Mouse (Mus musculus): Measurements from ENCODE around the gene Gm20388.

Gene Gm20388

GRCm38 (mm10) chr8:121953821-121954545, 2043.3 kb downstream of the Gm20388 start:
- DNase-seq (ENCODE audit: low read depth, low spot score): no peak

- no peak for DNase-seq (ENCODE audit: low read depth, low spot score)
Measured at GRCm38 (mm10) chr8:121954981-121955555, 2044.4 kb downstream of the Gm20388 start.

- no peak for DNase-seq (ENCODE audit: low read depth, low spot score)
Measured at GRCm38 (mm10) chr8:121955825-121956500, 2045.3 kb downstream of the Gm20388 start.

GRCm38 (mm10) chr8:121958395-121958794, 2047.8 kb downstream of the Gm20388 start:
- DNase-seq (ENCODE audit: low read depth, low spot score): no peak

- DNase-seq (ENCODE audit: low read depth, low spot score): no peak
Measured at GRCm38 (mm10) chr8:121962892-121963291, 2052.3 kb downstream of the Gm20388 start.

GRCm38 (mm10) chr8:121964716-121965512, 2054.3 kb downstream of the Gm20388 start:
- DNase-seq (ENCODE audit: low read depth, low spot score): no peak

GRCm38 (mm10) chr8:121966110-121966509, 2055.5 kb downstream of the Gm20388 start:
- DNase-seq (ENCODE audit: low read depth, low spot score): no peak

GRCm38 (mm10) chr8:121966714-121967448, 2056.2 kb downstream of the Gm20388 start:
- no peak for DNase-seq (ENCODE audit: low read depth, low spot score)

GRCm38 (mm10) chr8:121967977-121968376, 2057.3 kb downstream of the Gm20388 start:
- DNase-seq (ENCODE audit: low read depth, low spot score): no peak

- DNase-seq (ENCODE audit: low read depth, low spot score): no peak
Measured at GRCm38 (mm10) chr8:121968542-121968941, 2057.9 kb downstream of the Gm20388 start.

GRCm38 (mm10) chr8:121970225-121970624, 2059.6 kb downstream of the Gm20388 start:
- DNase-seq (ENCODE audit: low read depth, low spot score): no peak

GRCm38 (mm10) chr8:121971488-121972058, 2060.9 kb downstream of the Gm20388 start:
- DNase-seq (ENCODE audit: low read depth, low spot score): no peak

GRCm38 (mm10) chr8:121973906-121974305, 2063.3 kb downstream of the Gm20388 start:
- DNase-seq (ENCODE audit: low read depth, low spot score): no peak

- DNase-seq (ENCODE audit: low read depth, low spot score): no peak
Measured at GRCm38 (mm10) chr8:121977819-121978590, 2067.4 kb downstream of the Gm20388 start.

- DNase-seq (ENCODE audit: low read depth, low spot score): no peak
Measured at GRCm38 (mm10) chr8:121978670-121979069, 2068.0 kb downstream of the Gm20388 start.

- DNase-seq (ENCODE audit: low read depth, low spot score): no peak
Measured at GRCm38 (mm10) chr8:121980792-121981519, 2070.3 kb downstream of the Gm20388 start.

- no peak for DNase-seq (ENCODE audit: low read depth, low spot score)
Measured at GRCm38 (mm10) chr8:121981520-121981895, 2070.9 kb downstream of the Gm20388 start.

GRCm38 (mm10) chr8:121985673-121986072, 2075.0 kb downstream of the Gm20388 start:
- DNase-seq (ENCODE audit: low read depth, low spot score): no peak

GRCm38 (mm10) chr8:121987892-121988291, 2077.3 kb downstream of the Gm20388 start:
- no peak for DNase-seq (ENCODE audit: low read depth, low spot score)

Data from c-Kit-negative CD71-positive TER-119-positive erythroid progenitor cells, embryonic 14.5 days (primary cell).